Mouse (Mus musculus) forebrain, embryonic 11.5 days (tissue): ENCODE data around the gene Mpnd. TPM values are rescaled to one million over a fixed set of nuclear protein-coding genes. Genes with fewer than 3 reads are reported as not detected.

Experiments used
- polyA plus RNA-seq: library from polyadenylated mRNA; unstranded; fragments of >200 nt; fragmentation: Nextera tagmentation; extraction: Ambion mirVana; gene quantifications from 2 replicates; pipeline ENCODE4 v1.2.1, GENCODE M21; 2014

Gene Mpnd
- polyA plus RNA-seq, 1 experiment from 2014 or later, result 164 TPM

Other genes starting within 250 kb of the Mpnd start
- 9.5 and 9.9 TPM in 2 replicates for gene Zfp119a, start 126.8 kb upstream of the Mpnd start, polyA plus RNA-seq
- gene Zfp959, start 113.6 kb upstream of the Mpnd start, polyA plus RNA-seq, result 14.4 and 14.5 TPM in 2 replicates
- 5.5 and 8.5 TPM in 2 replicates for gene Zfp119b, start 56.2 kb upstream of the Mpnd start, polyA plus RNA-seq
- 2.0 and 2.1 TPM in 2 replicates for gene Ebi3, start 53.1 kb upstream of the Mpnd start, polyA plus RNA-seq
- 27.4 and 28.2 TPM in 2 replicates for gene Yju2, start 46.6 kb upstream of the Mpnd start, polyA plus RNA-seq
- gene Shd, start 35.2 kb upstream of the Mpnd start, polyA plus RNA-seq, result 65.1 and 77.9 TPM in 2 replicates
- 61.9 and 71.1 TPM in 2 replicates for gene Fsd1, start 19.2 kb upstream of the Mpnd start, polyA plus RNA-seq
- 5.3 and 6.4 TPM in 2 replicates for gene Stap2, start 127 bp upstream of the Mpnd start, polyA plus RNA-seq
- gene Sh3gl1, start 30.9 kb downstream of the Mpnd start, polyA plus RNA-seq, result 129 and 133 TPM in 2 replicates
- 38.0 and 38.6 TPM in 2 replicates for gene Chaf1a, start 34.7 kb downstream of the Mpnd start, polyA plus RNA-seq
- 39.0 and 43.2 TPM in 2 replicates for gene Ubxn6, start 69.3 kb downstream of the Mpnd start, polyA plus RNA-seq
- gene Hdgfl2, start 73.9 kb downstream of the Mpnd start, polyA plus RNA-seq, result 150 and 152 TPM in 2 replicates
- gene Plin4, start 104.1 kb downstream of the Mpnd start, polyA plus RNA-seq, result 0.07 TPM in 2 replicates
- 0.21 TPM in 1 of 2 replicates, not detected in the other for gene Plin5, start 111.9 kb downstream of the Mpnd start, polyA plus RNA-seq
- 0.17 and 0.51 TPM in 2 replicates for gene Lrg1, start 116.3 kb downstream of the Mpnd start, polyA plus RNA-seq
- gene Sema6b, start 134.6 kb downstream of the Mpnd start, polyA plus RNA-seq, result 1.4 and 2.5 TPM in 2 replicates
- gene Tnfaip8l1, start 156.8 kb downstream of the Mpnd start, polyA plus RNA-seq, result 7.7 and 8.4 TPM in 2 replicates
- 55.4 and 64.0 TPM in 2 replicates for gene Mydgf, start 178.2 kb downstream of the Mpnd start, polyA plus RNA-seq
- 48.0 and 50.6 TPM in 2 replicates for gene Dpp9, start 213.2 kb downstream of the Mpnd start, polyA plus RNA-seq